In genomic region chr10:86256221-86256620, GRCm38 (mm10) we compare ENCODE assay signal across 11 mouse cellular contexts. TPM values are rescaled to one million over a fixed set of nuclear protein-coding genes. Genes with fewer than 3 reads are reported as not detected.
DNase-seq lines count a peak whose midpoint lies in the region; ATAC-seq and TF ChIP-seq lines count a peak whose summit lies in the region.
"Had no signal": no experiment of that assay in that cellular context is flagged by ENCODE, and none has a peak within 500 bp of the region (broad histone marks: within the 10 kb centered on the region; RNA-seq: fewer than 3 reads in every experiment).

No protein-coding gene starts in this region.

- TF ChIP-seq CTCF in forebrain, postnatal 0 days (IDR thresholded peaks at IDR 0.05; ENCODE audit: low read depth) = no peak

- 0 out of 2 replicates have a peak, but pooled peaks cover 6% of the 10 kb centered on the region for H3K4me1 ChIP-seq in forebrain, postnatal 0 days (ENCODE audit: insufficient read depth)
- 0 out of 2 replicates have a peak, but pooled peaks cover 4% of the 10 kb centered on the region for H3K4me1 ChIP-seq in midbrain, embryonic 10.5 days
- no peaks in the 10 kb centered on the region for H3K4me1 ChIP-seq in kidney, embryonic 15.5 days
- H3K4me1 ChIP-seq: embryonic facial prominence, embryonic 12.5 days; intestine, embryonic 15.5 days; lung, embryonic 15.5 days had no signal

- no peaks in the 10 kb centered on the region for H3K9me3 ChIP-seq in forebrain, postnatal 0 days (ENCODE audit: low read length)
- H3K9me3 ChIP-seq in midbrain, embryonic 10.5 days (replicated peaks) = no peaks in the 10 kb centered on the region
- H3K9me3 ChIP-seq in kidney, embryonic 15.5 days (replicated peaks) = 0 out of 2 replicates have a peak, but pooled peaks cover 4% of the 10 kb centered on the region
- H3K9me3 ChIP-seq: intestine, embryonic 15.5 days; lung, embryonic 15.5 days had no signal

- peak; percentile 94 for ATAC-seq in forebrain, postnatal 0 days
- ATAC-seq in kidney, embryonic 15.5 days (replicated peaks; ENCODE audit: low FRiP score) = no peak
- ATAC-seq: intestine, embryonic 15.5 days had no signal

- peak; percentile 58 to 69 for DNase-seq in left cerebral cortex, postnatal 10 days (ENCODE audit: extremely low spot score in 1 of 2, low spot score in 2 of 2)
- no peak for DNase-seq in left cerebral cortex, adult 11 months (ENCODE audit: low spot score)
- DNase-seq in forebrain, postnatal 0 days = peak; percentile 86
- DNase-seq in midbrain, embryonic 10.5 days (ENCODE audit: low spot score) = peak; percentile 16
- peak; percentile 41 for DNase-seq in telencephalon, adult 2 months (ENCODE audit: low read depth, low spot score)
- DNase-seq in gastrocnemius, postnatal 10 days = no peak
- DNase-seq: spleen, adult 18-20 months had no signal

- no peaks in the 10 kb centered on the region for H3K27me3 ChIP-seq in forebrain, postnatal 0 days (ENCODE audit: insufficient read depth, low read length)
- no peaks in the 10 kb centered on the region for H3K27me3 ChIP-seq in midbrain, embryonic 10.5 days (ENCODE audit: low read depth, poor library complexity, severe bottlenecking)
- H3K27me3 ChIP-seq in kidney, embryonic 15.5 days = no peaks in the 10 kb centered on the region
- H3K27me3 ChIP-seq: embryonic facial prominence, embryonic 12.5 days; intestine, embryonic 15.5 days; lung, embryonic 15.5 days had no signal

- H3K4me2 ChIP-seq in forebrain, postnatal 0 days (ENCODE audit: low read depth) = no peak overlapping the region
- H3K4me2 ChIP-seq in kidney, embryonic 15.5 days = no peak overlapping the region
- H3K4me2 ChIP-seq: embryonic facial prominence, embryonic 12.5 days; intestine, embryonic 15.5 days; lung, embryonic 15.5 days had no signal

- intact Hi-C loops in left cerebral cortex, postnatal 10 days (cut with DNase I) = no loop called here

- H3K36me3 ChIP-seq in forebrain, postnatal 0 days (ENCODE audit: insufficient read depth) = no peaks in the 10 kb centered on the region
- no peaks in the 10 kb centered on the region for H3K36me3 ChIP-seq in midbrain, embryonic 10.5 days
- H3K36me3 ChIP-seq in kidney, embryonic 15.5 days = no peaks in the 10 kb centered on the region
- H3K36me3 ChIP-seq: embryonic facial prominence, embryonic 12.5 days; intestine, embryonic 15.5 days; lung, embryonic 15.5 days had no signal

- peak overlapping the region; percentile 59; the same call in 1 of the 2 replicates for H3K27ac ChIP-seq in forebrain, postnatal 0 days (ENCODE audit: low read depth, low read length)
- H3K27ac ChIP-seq in midbrain, embryonic 10.5 days (replicated peaks) = no peak overlapping the region
- no peak overlapping the region for H3K27ac ChIP-seq in kidney, embryonic 15.5 days
- H3K27ac ChIP-seq: embryonic facial prominence, embryonic 12.5 days; intestine, embryonic 15.5 days; lung, embryonic 15.5 days had no signal

- H3K9ac ChIP-seq in forebrain, postnatal 0 days = no peak overlapping the region
- no peak overlapping the region for H3K9ac ChIP-seq in kidney, embryonic 15.5 days
- H3K9ac ChIP-seq: embryonic facial prominence, embryonic 12.5 days; intestine, embryonic 15.5 days; lung, embryonic 15.5 days had no signal

- no peak overlapping the region for H3K4me3 ChIP-seq in forebrain, postnatal 0 days (ENCODE audit: low read depth, low read length)
- no peak overlapping the region for H3K4me3 ChIP-seq in midbrain, embryonic 10.5 days
- no peak overlapping the region for H3K4me3 ChIP-seq in kidney, embryonic 15.5 days (replicated peaks)
- H3K4me3 ChIP-seq: embryonic facial prominence, embryonic 12.5 days; intestine, embryonic 15.5 days; lung, embryonic 15.5 days had no signal

- WGBS in forebrain, postnatal 0 days = 47% methylated on average over 4 of the region's 4 CpGs
- 57% methylated on average over 4 of the region's 4 CpGs for WGBS in midbrain, embryonic 10.5 days
- WGBS in kidney, embryonic 15.5 days = 61% methylated on average over 4 of the region's 4 CpGs

RNA-seq across cellular contexts. Expression of gene Timp3, which starts 44.0 kb away (rescaled TPM):
- total RNA-seq in left cerebral cortex, postnatal 10 days (2021) = 10 to 100 TPM; 45.8 to 47.4 TPM
- total RNA-seq in forebrain, postnatal 0 days (2014; rRNA removed) = 33.5 and 62.9 TPM in 2 replicates
- 17.2 and 33.6 TPM in 2 replicates for polyA plus RNA-seq in forebrain, postnatal 0 days (2015; fragmentation: Nextera tagmentation; extraction: Ambion mirVana)
- polyA plus RNA-seq in midbrain, embryonic 10.5 days (2016; fragmentation: Nextera tagmentation; extraction: Ambion mirVana) = 21.2 and 25.7 TPM in 2 replicates
- total RNA-seq in gastrocnemius, postnatal 10 days (2021) = 100 to 1,000 TPM; 104 to 106 TPM
- 82.0 and 85.9 TPM in 2 replicates for polyA plus RNA-seq in kidney, embryonic 15.5 days (2015; fragmentation: Nextera tagmentation; extraction: Ambion mirVana)

Comparison
In these comparisons a context has a peak if more than half of its experiments do, and no peak if none do; other contexts are left out.
1. DNase-seq: peak in left cerebral cortex, postnatal 10 days (2 of 2), forebrain, postnatal 0 days (single experiment), midbrain, embryonic 10.5 days (single experiment) and telencephalon, adult 2 months (single experiment); none in left cerebral cortex, adult 11 months (single experiment) and gastrocnemius, postnatal 10 days (single experiment).